Mouse (Mus musculus): ENCODE results near the gene Zfp334. TPM values are rescaled to one million over a fixed set of nuclear protein-coding genes. Genes with fewer than 3 reads are reported as not detected.

Zfp334 gene
- polyA plus RNA-seq, 2 experiments = 0.73 to 0.89 TPM

GRCm38 (mm10) chr2:165396831-165397501 lies 8.9 kb upstream of the Zfp334 start:
- Histone ChIP-seq H3K4me1 (replicated peaks; ENCODE audit: control insufficient read depth in 2 of 2, insufficient read depth in 2 of 2, low read length in 1 of 2) (peaks cover 0 to 5% of the 10 kb centered on the region in 2 experiments; a peak in 1 of 4 replicates), H3K4me3 (ENCODE audit: insufficient read depth in 1 of 2, low read depth in 2 of 2, low read length in 2 of 2) (no peak overlapping the region), H3K9me3 (ENCODE audit: control insufficient read depth, low read length) (no peaks in the 10 kb centered on the region), H3K27me3 (ENCODE audit: control insufficient read depth, insufficient read depth, low read length) (no peaks in the 10 kb centered on the region), H3K9ac (replicated peaks) (no peak overlapping the region), H3K4me2 (ENCODE audit: low read depth) (no peak overlapping the region), H3K27ac (no peak overlapping the region), H3K36me3 (replicated peaks; ENCODE audit: control insufficient read depth, insufficient read depth, low read depth) (no peaks in the 10 kb centered on the region)
- DNase-seq (ENCODE audit: low read depth in 3 of 3, low spot score in 3 of 3) (no peak), ATAC-seq (ENCODE audit: insufficient read depth) (no peak)
- TF ChIP-seq CTCF (IDR thresholded peaks at IDR 0.05; ENCODE audit: low read depth) (no peak), EP300 (IDR thresholded peaks at IDR 0.05; ENCODE audit: low read depth) (no peak)
- WGBS (ENCODE audit: insufficient replicate concordance) = 59% methylated on average over 20 of the region's 20 CpGs

GRCm38 (mm10) chr2:165392156-165392555 lies 4.1 kb upstream of the Zfp334 start:
- H3K27ac ChIP-seq = no peak overlapping the region
- no peak overlapping the region for H3K4me2 ChIP-seq (ENCODE audit: low read depth)
- H3K4me1 ChIP-seq (replicated peaks; ENCODE audit: control insufficient read depth in 2 of 2, insufficient read depth in 2 of 2, low read length in 1 of 2) = peaks cover 0 to 2% of the 10 kb centered on the region in 2 experiments; a peak in 1 of 4 replicates
- no peaks in the 10 kb centered on the region for H3K9me3 ChIP-seq (ENCODE audit: control insufficient read depth, low read length)
- H3K36me3 ChIP-seq (replicated peaks; ENCODE audit: control insufficient read depth, insufficient read depth, low read depth) = no peaks in the 10 kb centered on the region
- ATAC-seq (ENCODE audit: insufficient read depth) = no peak
- no peak overlapping the region for H3K4me3 ChIP-seq (ENCODE audit: insufficient read depth in 1 of 2, low read depth in 2 of 2, low read length in 2 of 2)
- 57% methylated on average over 4 of the region's 4 CpGs for WGBS (ENCODE audit: insufficient replicate concordance)
- H3K9ac ChIP-seq (replicated peaks) = no peak overlapping the region
- H3K27me3 ChIP-seq (ENCODE audit: control insufficient read depth, insufficient read depth, low read length) = no peaks in the 10 kb centered on the region
- DNase-seq (ENCODE audit: low read depth in 3 of 3, low spot score in 3 of 3) = no peak
- TF ChIP-seq EP300 (IDR thresholded peaks at IDR 0.05; ENCODE audit: low read depth) (no peak), CTCF (IDR thresholded peaks at IDR 0.05; ENCODE audit: low read depth) (no peak)

GRCm38 (mm10) chr2:165391561-165391960 lies 3.5 kb upstream of the Zfp334 start:
- Histone ChIP-seq H3K9ac (replicated peaks) (no peak overlapping the region), H3K27ac (no peak overlapping the region), H3K4me3 (ENCODE audit: insufficient read depth in 1 of 2, low read depth in 2 of 2, low read length in 2 of 2) (no peak overlapping the region), H3K4me1 (replicated peaks; ENCODE audit: control insufficient read depth in 2 of 2, insufficient read depth in 2 of 2, low read length in 1 of 2) (0 out of 4 replicates have a peak, but pooled peaks cover 0 to 2% of the 10 kb centered on the region in 2 experiments), H3K27me3 (ENCODE audit: control insufficient read depth, insufficient read depth, low read length) (no peaks in the 10 kb centered on the region), H3K36me3 (replicated peaks; ENCODE audit: control insufficient read depth, insufficient read depth, low read depth) (no peaks in the 10 kb centered on the region), H3K4me2 (ENCODE audit: low read depth) (no peak overlapping the region), H3K9me3 (ENCODE audit: control insufficient read depth, low read length) (no peaks in the 10 kb centered on the region)
- ATAC-seq (ENCODE audit: insufficient read depth) = no peak
- 14% methylated on average over 8 of the region's 8 CpGs for WGBS (ENCODE audit: insufficient replicate concordance)
- TF ChIP-seq CTCF (IDR thresholded peaks at IDR 0.05; ENCODE audit: low read depth) (peak; percentile 74), EP300 (IDR thresholded peaks at IDR 0.05; ENCODE audit: low read depth) (no peak)
- DNase-seq (ENCODE audit: low read depth in 3 of 3, low spot score in 3 of 3) = no peak

GRCm38 (mm10) chr2:165389299-165389952 lies 1.4 kb upstream of the Zfp334 start:
- 56% methylated on average over 6 of the region's 6 CpGs for WGBS (ENCODE audit: insufficient replicate concordance)
- Histone ChIP-seq H3K9ac (replicated peaks) (no peak overlapping the region), H3K27ac (no peak overlapping the region), H3K4me3 (ENCODE audit: insufficient read depth in 1 of 2, low read depth in 2 of 2, low read length in 2 of 2) (no peak overlapping the region), H3K9me3 (ENCODE audit: control insufficient read depth, low read length) (no peaks in the 10 kb centered on the region), H3K27me3 (ENCODE audit: control insufficient read depth, insufficient read depth, low read length) (no peaks in the 10 kb centered on the region), H3K4me1 (replicated peaks; ENCODE audit: control insufficient read depth in 2 of 2, insufficient read depth in 2 of 2, low read length in 1 of 2) (0 out of 4 replicates have a peak, but pooled peaks cover 0 to 2% of the 10 kb centered on the region in 2 experiments), H3K4me2 (ENCODE audit: low read depth) (no peak overlapping the region), H3K36me3 (replicated peaks; ENCODE audit: control insufficient read depth, insufficient read depth, low read depth) (no peaks in the 10 kb centered on the region)
- no peak for TF ChIP-seq CTCF (IDR thresholded peaks at IDR 0.05; ENCODE audit: low read depth)
- no peak for TF ChIP-seq EP300 (IDR thresholded peaks at IDR 0.05; ENCODE audit: low read depth)
- DNase-seq (ENCODE audit: low read depth in 3 of 3, low spot score in 3 of 3) (no peak), ATAC-seq (ENCODE audit: insufficient read depth) (peak; percentile 29; the same call in 1 of the 2 replicates)

GRCm38 (mm10) chr2:165387370-165387769 lies 689 bp downstream of the Zfp334 start:
- Histone ChIP-seq H3K4me1 (replicated peaks; ENCODE audit: control insufficient read depth in 2 of 2, insufficient read depth in 2 of 2, low read length in 1 of 2) (0 out of 4 replicates have a peak, but pooled peaks cover 0 to 2% of the 10 kb centered on the region in 2 experiments), H3K4me3 (ENCODE audit: insufficient read depth in 1 of 2, low read depth in 2 of 2, low read length in 2 of 2) (peak overlapping the region; percentile 48 to 66), H3K36me3 (replicated peaks; ENCODE audit: control insufficient read depth, insufficient read depth, low read depth) (no peaks in the 10 kb centered on the region; the same call in 1 of the 2 replicates), H3K27me3 (ENCODE audit: control insufficient read depth, insufficient read depth, low read length) (no peaks in the 10 kb centered on the region), H3K4me2 (ENCODE audit: low read depth) (peak overlapping the region; percentile 45), H3K9me3 (ENCODE audit: control insufficient read depth, low read length) (no peaks in the 10 kb centered on the region), H3K27ac (no peak overlapping the region), H3K9ac (replicated peaks) (no peak overlapping the region)
- ATAC-seq (ENCODE audit: insufficient read depth) = no peak
- DNase-seq (ENCODE audit: low read depth in 3 of 3, low spot score in 3 of 3) = no peak
- TF ChIP-seq CTCF (IDR thresholded peaks at IDR 0.05; ENCODE audit: low read depth) = no peak
- no peak for TF ChIP-seq EP300 (IDR thresholded peaks at IDR 0.05; ENCODE audit: low read depth)
- whole genome bisulfite sequencing (ENCODE audit: insufficient replicate concordance) = 32% methylated on average over 4 of the region's 4 CpGs

Measured in liver, embryonic 14.5 days (tissue).